Mouse (Mus musculus): Measurements from ENCODE around the gene Zfp616. TPM values are rescaled to one million over a fixed set of nuclear protein-coding genes. Genes with fewer than 3 reads are reported as not detected.

The Zfp616 gene
- not detected for total RNA-seq (2022)

DNA sequence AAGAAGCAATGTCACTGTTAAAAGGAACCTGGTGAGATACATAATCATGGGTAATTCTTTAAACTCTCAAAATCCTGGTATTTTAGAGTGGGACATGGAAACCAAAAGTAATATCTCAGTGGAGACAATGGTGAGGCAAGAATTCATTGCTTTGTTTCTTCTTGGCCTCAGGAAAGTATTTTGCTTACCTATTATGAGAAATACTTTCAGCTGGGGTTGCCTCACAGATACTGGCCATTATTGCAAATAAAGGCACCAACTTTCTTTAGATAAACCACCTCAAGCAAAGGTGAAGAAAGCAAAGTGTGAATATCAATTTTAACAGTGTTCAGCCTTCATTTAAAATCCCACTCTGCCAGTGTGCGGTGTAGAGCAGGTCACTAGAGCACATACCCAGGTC lies at the start of gene Zfp616:
TSS of gene Zfp616 (plus strand) at position 301 of the 400 bp plus-strand sequence.
- no peak for DNase-seq (ENCODE audit: low spot score in 2 of 2)

GRCm38 (mm10) chr11:74051347-74051746 lies 18.4 kb upstream of the Zfp616 start:
- DNase-seq (ENCODE audit: low spot score in 2 of 2): no peak

- no peak for DNase-seq (ENCODE audit: low spot score in 2 of 2)
Observed at GRCm38 (mm10) chr11:74056451-74056850, 13.3 kb upstream of the Zfp616 start, which contains the start of the genes Olfr139 and Olfr399. TSS of gene Olfr139 (minus strand) at chr11:74056551. TSS of gene Olfr399 (minus strand) at chr11:74056615.

GRCm38 (mm10) chr11:74100724-74101123 lies 31.0 kb downstream of the Zfp616 start:
- DNase-seq (ENCODE audit: low spot score in 2 of 2): no peak

GRCm38 (mm10) chr11:74101507-74101906 lies 31.8 kb downstream of the Zfp616 start:
- no peak for DNase-seq (ENCODE audit: low spot score in 2 of 2)

DNA sequence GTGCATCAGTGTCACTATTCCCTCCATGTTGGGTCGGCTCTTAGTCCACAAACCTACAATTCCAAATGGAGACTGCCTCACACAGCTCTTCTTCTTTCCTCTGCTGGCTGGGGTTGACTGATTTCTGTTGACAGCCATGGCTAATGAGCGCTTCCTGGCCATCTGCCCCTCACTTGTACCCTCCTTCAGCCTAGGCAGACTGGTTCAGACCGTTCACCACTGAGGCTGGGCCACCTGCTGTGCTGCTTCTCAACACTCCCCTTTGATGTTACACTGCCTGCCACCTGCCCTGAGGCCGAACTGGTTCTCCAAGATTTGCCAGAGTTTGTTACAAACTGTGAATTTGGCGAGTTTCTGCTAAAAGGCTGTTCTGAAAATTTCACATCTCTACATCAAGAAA lies 35.3 kb downstream of the Zfp616 start:
- no peak for DNase-seq (ENCODE audit: low spot score in 2 of 2)

GRCm38 (mm10) chr11:74113412-74113811 lies 43.7 kb downstream of the Zfp616 start, which contains the start of gene Olfr401:
TSS of gene Olfr401 (plus strand) at chr11:74113712.
- DNase-seq (ENCODE audit: low spot score in 2 of 2): no peak

Other genes starting within 250 kb of the Zfp616 start
- gene Olfr393, start 218.5 kb upstream of the Zfp616 start, total RNA-seq (2022): not detected
- gene Olfr394, start 179.2 kb upstream of the Zfp616 start, total RNA-seq (2022): not detected
- not detected for gene Olfr395, start 160.7 kb upstream of the Zfp616 start, total RNA-seq (2022)
- gene Olfr23, start 133.3 kb upstream of the Zfp616 start, total RNA-seq (2022): not detected
- not detected for gene Olfr397, start 109.1 kb upstream of the Zfp616 start, total RNA-seq (2022)
- not detected for gene Olfr398, start 79.5 kb upstream of the Zfp616 start, total RNA-seq (2022)
- gene Olfr139, start 13.4 kb upstream of the Zfp616 start, total RNA-seq (2022): not detected
- gene Olfr399, start 13.3 kb upstream of the Zfp616 start, total RNA-seq (2022): not detected
- gene Olfr401, start 43.8 kb downstream of the Zfp616 start, total RNA-seq (2022): not detected
- not detected for gene Olfr402, start 83.6 kb downstream of the Zfp616 start, total RNA-seq (2022)
- gene Olfr403, start 116.3 kb downstream of the Zfp616 start, total RNA-seq (2022): not detected
- gene Olfr43, start 141.4 kb downstream of the Zfp616 start, total RNA-seq (2022): not detected
- gene Olfr406, start 189.9 kb downstream of the Zfp616 start, total RNA-seq (2022): not detected
- gene Olfr59, start 213.8 kb downstream of the Zfp616 start, total RNA-seq (2022): not detected

All from gastrocnemius, adult 8-10 months (tissue).